Mouse (Mus musculus): ENCODE data around the gene Lamtor1.

The Lamtor1 gene

GRCm38 (mm10) chr7:101956481-101956880 lies 50.8 kb downstream of the Lamtor1 start:
- no peak for DNase-seq

- no peak for DNase-seq
Measured at GRCm38 (mm10) chr7:101956911-101957310, 51.2 kb downstream of the Lamtor1 start.

GRCm38 (mm10) chr7:101962829-101963228 lies 57.1 kb downstream of the Lamtor1 start:
- DNase-seq = no peak

GRCm38 (mm10) chr7:101963621-101964020 lies 57.9 kb downstream of the Lamtor1 start:
- no peak for DNase-seq

GRCm38 (mm10) chr7:101964551-101964950 lies 58.8 kb downstream of the Lamtor1 start:
- peak; percentile 65 to 88 for DNase-seq

GRCm38 (mm10) chr7:101965606-101966005 lies 59.9 kb downstream of the Lamtor1 start:
- no peak for DNase-seq

- no peak for DNase-seq
Measured at GRCm38 (mm10) chr7:101967256-101967655, 61.6 kb downstream of the Lamtor1 start.

GRCm38 (mm10) chr7:101968751-101969150 lies 63.0 kb downstream of the Lamtor1 start:
- DNase-seq = no peak

GRCm38 (mm10) chr7:101969694-101970428 lies 64.2 kb downstream of the Lamtor1 start:
- peak; percentile 89 to 94 for DNase-seq

- peak; percentile 97 to 98 for DNase-seq
Measured at GRCm38 (mm10) chr7:101970429-101970775, 64.7 kb downstream of the Lamtor1 start.

GRCm38 (mm10) chr7:101970821-101971461 lies 65.2 kb downstream of the Lamtor1 start:
- DNase-seq = peak; percentile 75 to 85

- no peak for DNase-seq
Measured at GRCm38 (mm10) chr7:101971721-101972120, 66.0 kb downstream of the Lamtor1 start.

- no peak for DNase-seq
Measured at GRCm38 (mm10) chr7:101973730-101974129, 68.0 kb downstream of the Lamtor1 start.

- peak; percentile 22 to 48 for DNase-seq
Measured at GRCm38 (mm10) chr7:101974505-101974904, 68.8 kb downstream of the Lamtor1 start.

Measured in kidney, postnatal 25 days (tissue).